Mouse (Mus musculus): Measurements from ENCODE around the gene Frem2. TPM values are rescaled to one million over a fixed set of nuclear protein-coding genes. Genes with fewer than 3 reads are reported as not detected.
A peak's percentile ranks its signal among the peaks of the same experiment; 100 is the strongest.

Frem2 gene
- polyA plus RNA-seq (2015; fragmentation: Nextera tagmentation; extraction: Ambion mirVana): 5.8 and 7.1 TPM in 2 replicates

GRCm38 (mm10) chr3:53656878-53657561, at the start of gene Frem2:
Frem2 (minus strand) TSS chr3:53657355.
- peak within 1 kb of the TSS; percentile 94 for H3K4me2 ChIP-seq (replicated peaks)
- peak within 1 kb of the TSS; percentile 60 for H3K4me3 ChIP-seq (replicated peaks)
- peak within 1 kb of the TSS; percentile 18 for H3K9ac ChIP-seq
- H3K9me3 ChIP-seq (replicated peaks): peaks cover 17% of the 10 kb centered on the region; the same call in 1 of the 2 replicates
- peak within 1 kb of the TSS; percentile 53 for H3K27ac ChIP-seq (replicated peaks)
- WGBS: under 1% methylated on average over 34 of the region's 34 CpGs
- peaks cover 27% of the 10 kb centered on the region for H3K27me3 ChIP-seq
- H3K4me1 ChIP-seq: peaks cover 24% of the 10 kb centered on the region
- peaks cover 15% of the 10 kb centered on the region for H3K36me3 ChIP-seq
- ATAC-seq (ENCODE audit: insufficient number of reproducible peaks, low FRiP score, low TSS enrichment, low read depth): peak; percentile 88

DNA sequence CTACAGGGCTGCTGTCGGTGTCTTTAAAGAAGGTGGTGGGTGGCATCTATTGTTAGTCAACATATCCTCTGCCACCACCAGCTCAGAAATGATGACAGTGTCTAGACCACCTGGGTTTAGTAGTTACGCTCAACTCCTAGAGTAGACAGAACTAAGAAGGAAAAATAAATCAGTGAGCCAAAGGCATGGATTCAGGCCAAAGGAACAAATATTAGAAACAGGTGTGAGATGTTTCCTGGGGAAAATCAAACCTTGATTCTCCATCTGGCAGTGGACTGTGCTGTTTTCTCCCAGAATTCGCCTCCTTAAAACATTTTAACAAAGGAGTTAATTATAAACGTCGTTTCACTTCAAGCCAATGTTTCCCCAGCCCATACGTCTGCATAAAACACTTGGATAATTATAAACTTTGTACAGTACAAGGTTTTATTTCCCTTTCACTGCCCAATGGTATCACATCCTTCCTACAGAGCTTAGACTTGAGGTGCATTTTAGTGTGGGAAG, 48.9 kb upstream of the Frem2 start:
- no peak overlapping the region for H3K27ac ChIP-seq (replicated peaks)
- H3K36me3 ChIP-seq: no peaks in the 10 kb centered on the region
- 28% methylated on average over 6 of the region's 6 CpGs for WGBS
- ATAC-seq (ENCODE audit: insufficient number of reproducible peaks, low FRiP score, low TSS enrichment, low read depth): no peak
- H3K4me3 ChIP-seq (replicated peaks): no peak overlapping the region
- no peaks in the 10 kb centered on the region for H3K9me3 ChIP-seq (replicated peaks)
- H3K4me2 ChIP-seq (replicated peaks): no peak overlapping the region
- H3K9ac ChIP-seq: no peak overlapping the region
- H3K27me3 ChIP-seq: no peaks in the 10 kb centered on the region
- H3K4me1 ChIP-seq: no peaks in the 10 kb centered on the region

DNA sequence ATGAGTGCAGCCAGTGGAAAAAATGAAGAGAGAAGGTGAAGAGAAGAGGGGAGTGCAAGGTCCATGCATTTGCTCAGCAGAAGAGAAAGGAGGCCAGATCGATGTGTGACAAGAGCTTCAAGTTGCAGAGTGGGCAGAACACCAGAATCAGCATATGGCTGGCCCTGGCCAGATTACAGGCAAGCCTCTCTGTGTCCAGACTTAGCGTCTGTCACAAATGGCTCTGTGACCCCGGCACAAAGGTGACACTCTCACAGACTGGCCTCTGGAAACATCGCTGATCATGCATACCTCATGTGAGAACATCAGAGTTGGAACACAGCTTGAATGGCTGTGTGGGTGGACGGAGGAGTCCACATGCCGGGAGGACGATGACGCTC, 46.0 kb upstream of the Frem2 start:
- Histone ChIP-seq H3K9me3 (replicated peaks) (no peaks in the 10 kb centered on the region), H3K36me3 (no peaks in the 10 kb centered on the region), H3K4me1 (no peaks in the 10 kb centered on the region), H3K9ac (no peak overlapping the region), H3K4me2 (replicated peaks) (no peak overlapping the region), H3K4me3 (replicated peaks) (no peak overlapping the region), H3K27ac (replicated peaks) (no peak overlapping the region), H3K27me3 (no peaks in the 10 kb centered on the region)
- ATAC-seq (ENCODE audit: insufficient number of reproducible peaks, low FRiP score, low TSS enrichment, low read depth): no peak
- 67% methylated on average over 8 of the region's 8 CpGs for WGBS

DNA sequence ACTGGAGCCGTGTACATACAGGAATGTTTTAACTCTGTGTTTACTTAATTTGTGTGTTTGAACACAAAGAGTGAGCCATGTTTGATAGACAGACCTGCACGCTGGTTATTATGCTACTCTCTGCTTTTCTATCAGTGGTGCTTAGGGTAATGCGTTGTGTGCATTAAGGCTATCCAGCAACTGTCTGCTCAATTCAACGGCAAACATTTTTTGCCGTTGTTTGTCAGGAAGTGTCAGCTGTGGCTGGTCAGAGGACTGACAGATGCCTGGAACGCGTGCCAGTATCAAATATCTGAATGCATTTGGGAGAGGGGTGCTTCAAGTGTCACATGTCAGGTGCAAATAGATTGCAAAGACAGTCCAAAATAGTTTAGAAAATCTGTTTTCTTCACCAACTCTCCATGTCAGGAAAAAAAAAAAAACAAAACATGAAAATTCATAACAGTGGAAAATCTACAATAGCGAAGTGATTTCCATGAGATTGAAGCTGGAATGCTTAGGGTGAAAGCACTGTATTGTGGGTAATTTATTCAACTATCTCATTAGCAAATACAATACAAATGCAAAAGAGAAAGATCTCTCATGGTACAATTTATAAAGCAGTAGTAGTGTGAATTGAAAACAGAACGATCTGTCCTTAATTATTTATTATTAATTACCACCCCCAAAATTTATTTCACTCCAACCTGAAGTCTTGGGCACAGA, 45.4 kb upstream of the Frem2 start:
- H3K4me2 ChIP-seq (replicated peaks): no peak overlapping the region
- H3K27me3 ChIP-seq: no peaks in the 10 kb centered on the region
- ATAC-seq (ENCODE audit: insufficient number of reproducible peaks, low FRiP score, low TSS enrichment, low read depth): no peak
- H3K4me3 ChIP-seq (replicated peaks): no peak overlapping the region
- 33% methylated on average over 9 of the region's 9 CpGs for WGBS
- no peak overlapping the region for H3K9ac ChIP-seq
- H3K4me1 ChIP-seq: no peaks in the 10 kb centered on the region
- H3K27ac ChIP-seq (replicated peaks): no peak overlapping the region
- H3K9me3 ChIP-seq (replicated peaks): no peaks in the 10 kb centered on the region
- no peaks in the 10 kb centered on the region for H3K36me3 ChIP-seq

- ATAC-seq (ENCODE audit: insufficient number of reproducible peaks, low FRiP score, low TSS enrichment, low read depth): no peak
- Histone ChIP-seq H3K36me3 (no peaks in the 10 kb centered on the region), H3K4me3 (replicated peaks) (no peak overlapping the region), H3K4me1 (no peaks in the 10 kb centered on the region), H3K27ac (replicated peaks) (no peak overlapping the region), H3K9ac (no peak overlapping the region), H3K9me3 (replicated peaks) (no peaks in the 10 kb centered on the region), H3K27me3 (no peaks in the 10 kb centered on the region), H3K4me2 (replicated peaks) (no peak overlapping the region)
- 45% methylated on average over 1 of the region's 1 CpGs for whole genome bisulfite sequencing
Measured at GRCm38 (mm10) chr3:53701940-53702339, 44.8 kb upstream of the Frem2 start.

- Histone ChIP-seq H3K27me3 (no peaks in the 10 kb centered on the region), H3K9ac (no peak overlapping the region), H3K36me3 (no peaks in the 10 kb centered on the region), H3K4me2 (replicated peaks) (no peak overlapping the region), H3K4me3 (replicated peaks) (no peak overlapping the region), H3K9me3 (replicated peaks) (no peaks in the 10 kb centered on the region), H3K4me1 (no peaks in the 10 kb centered on the region), H3K27ac (replicated peaks) (no peak overlapping the region)
- ATAC-seq (ENCODE audit: insufficient number of reproducible peaks, low FRiP score, low TSS enrichment, low read depth): no peak
- 71% methylated on average over 6 of the region's 6 CpGs for WGBS
Measured at GRCm38 (mm10) chr3:53687776-53688175, 30.6 kb upstream of the Frem2 start.

GRCm38 (mm10) chr3:53682244-53682643, 25.1 kb upstream of the Frem2 start:
- no peaks in the 10 kb centered on the region for H3K27me3 ChIP-seq
- 59% methylated on average over 2 of the region's 2 CpGs for WGBS
- no peaks in the 10 kb centered on the region for H3K4me1 ChIP-seq
- H3K4me2 ChIP-seq (replicated peaks): no peak overlapping the region
- no peak for ATAC-seq (ENCODE audit: insufficient number of reproducible peaks, low FRiP score, low TSS enrichment, low read depth)
- no peak overlapping the region for H3K9ac ChIP-seq
- no peaks in the 10 kb centered on the region for H3K36me3 ChIP-seq
- H3K9me3 ChIP-seq (replicated peaks): no peaks in the 10 kb centered on the region
- H3K4me3 ChIP-seq (replicated peaks): no peak overlapping the region
- no peak overlapping the region for H3K27ac ChIP-seq (replicated peaks)

DNA sequence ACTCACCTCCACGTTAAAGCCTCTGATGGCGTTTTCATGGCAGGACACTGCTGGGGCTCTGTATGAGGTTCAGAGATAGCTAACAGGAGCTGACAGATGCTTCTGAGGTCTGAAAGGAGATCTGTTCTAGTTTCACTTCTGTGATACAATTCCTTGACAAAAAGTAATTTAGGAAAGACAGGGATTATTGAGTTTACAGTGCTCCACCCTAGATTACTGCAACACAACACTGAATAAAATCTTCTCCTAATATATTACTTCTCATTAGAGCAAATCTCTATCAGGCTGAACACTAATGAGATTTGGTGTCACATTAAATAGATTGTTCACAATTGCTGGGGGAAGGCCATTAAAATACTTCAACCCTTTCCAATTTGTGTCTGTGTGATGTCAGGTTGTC, 23.7 kb upstream of the Frem2 start:
- Histone ChIP-seq H3K27me3 (no peaks in the 10 kb centered on the region), H3K27ac (replicated peaks) (no peak overlapping the region), H3K4me1 (no peaks in the 10 kb centered on the region), H3K36me3 (no peaks in the 10 kb centered on the region), H3K9me3 (replicated peaks) (no peaks in the 10 kb centered on the region), H3K4me3 (replicated peaks) (no peak overlapping the region), H3K9ac (no peak overlapping the region), H3K4me2 (replicated peaks) (no peak overlapping the region)
- no peak for ATAC-seq (ENCODE audit: insufficient number of reproducible peaks, low FRiP score, low TSS enrichment, low read depth)
- whole genome bisulfite sequencing: 50% methylated on average over 2 of the region's 2 CpGs

GRCm38 (mm10) chr3:53674225-53674624, 17.1 kb upstream of the Frem2 start:
- H3K27ac ChIP-seq (replicated peaks): no peak overlapping the region
- no peaks in the 10 kb centered on the region for H3K36me3 ChIP-seq
- H3K9ac ChIP-seq: no peak overlapping the region
- no peaks in the 10 kb centered on the region for H3K4me1 ChIP-seq
- no peak overlapping the region for H3K4me2 ChIP-seq (replicated peaks)
- H3K9me3 ChIP-seq (replicated peaks): no peaks in the 10 kb centered on the region
- no peak for ATAC-seq (ENCODE audit: insufficient number of reproducible peaks, low FRiP score, low TSS enrichment, low read depth)
- no peaks in the 10 kb centered on the region for H3K27me3 ChIP-seq
- no peak overlapping the region for H3K4me3 ChIP-seq (replicated peaks)
- WGBS: 22% methylated on average over 1 of the region's 1 CpGs

- Histone ChIP-seq H3K4me2 (replicated peaks) (no peak overlapping the region), H3K9ac (no peak overlapping the region), H3K4me3 (replicated peaks) (no peak overlapping the region), H3K27me3 (no peaks in the 10 kb centered on the region), H3K9me3 (replicated peaks) (no peaks in the 10 kb centered on the region), H3K36me3 (no peaks in the 10 kb centered on the region), H3K27ac (replicated peaks) (no peak overlapping the region), H3K4me1 (no peaks in the 10 kb centered on the region)
- 56% methylated on average over 2 of the region's 2 CpGs for WGBS
- no peak for ATAC-seq (ENCODE audit: insufficient number of reproducible peaks, low FRiP score, low TSS enrichment, low read depth)
Measured at GRCm38 (mm10) chr3:53669736-53670135, 12.6 kb upstream of the Frem2 start.

DNA sequence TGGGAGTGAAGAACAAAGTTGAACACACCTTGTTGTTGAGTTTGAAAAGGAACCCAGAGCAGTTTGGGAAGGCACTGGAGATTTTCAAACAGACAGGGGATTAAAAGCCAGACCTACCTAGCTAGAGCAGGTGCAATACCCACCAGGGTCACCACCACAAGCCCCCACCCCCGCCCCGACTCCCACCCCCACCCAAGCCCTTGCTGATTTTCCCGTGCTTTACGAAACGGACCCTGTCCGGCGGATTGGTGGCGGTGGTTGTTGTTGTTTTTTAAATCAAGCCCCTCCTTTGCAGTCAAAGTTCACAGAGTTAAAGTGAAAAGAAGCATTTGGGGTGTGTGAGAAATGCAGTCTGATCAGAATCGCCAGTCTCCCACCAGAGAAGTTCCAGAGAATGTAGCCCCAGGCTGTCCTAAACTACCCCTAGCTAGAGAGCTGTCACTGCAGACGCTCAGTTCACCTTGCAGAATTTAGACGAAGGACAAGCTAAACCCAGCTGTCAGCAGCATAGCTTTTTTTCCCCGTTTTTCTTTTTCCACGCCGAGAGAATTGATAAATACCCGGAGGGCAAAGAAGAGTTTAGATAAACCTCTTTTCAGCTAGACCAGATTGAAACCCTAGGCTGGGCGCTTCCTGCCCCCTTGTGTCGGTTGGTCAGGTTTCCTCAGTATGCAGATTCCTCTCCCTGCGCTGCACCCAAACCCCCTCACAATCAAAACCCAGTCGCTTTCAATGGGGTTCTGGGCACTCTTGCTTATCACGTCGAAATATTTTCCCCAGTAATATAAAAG, 784 bp upstream of the Frem2 start:
- H3K36me3 ChIP-seq: peaks cover 15% of the 10 kb centered on the region

More for the DNA sequence above, 784 bp upstream of the Frem2 start:
- peak overlapping the region; percentile 94 for H3K4me2 ChIP-seq (replicated peaks)
- H3K9me3 ChIP-seq (replicated peaks): peaks cover 17% of the 10 kb centered on the region; the same call in 1 of the 2 replicates
- ATAC-seq (ENCODE audit: insufficient number of reproducible peaks, low FRiP score, low TSS enrichment, low read depth): no peak
- H3K27ac ChIP-seq (replicated peaks): no peak overlapping the region
- H3K4me1 ChIP-seq: peaks cover 24% of the 10 kb centered on the region
- peak overlapping the region; percentile 60 for H3K4me3 ChIP-seq (replicated peaks)
- peaks cover 27% of the 10 kb centered on the region for H3K27me3 ChIP-seq
- H3K9ac ChIP-seq: no peak overlapping the region
- WGBS: 1% methylated on average over 21 of the region's 21 CpGs
